Mouse (Mus musculus): ENCODE measurements around the gene Spindoc. TPM values are rescaled to one million over a fixed set of nuclear protein-coding genes. Genes with fewer than 3 reads are reported as not detected.

Gene Spindoc
- total and polyA plus RNA-seq, 3 experiments, result 9.0 to 21.7 (median 10.6) TPM

DNA sequence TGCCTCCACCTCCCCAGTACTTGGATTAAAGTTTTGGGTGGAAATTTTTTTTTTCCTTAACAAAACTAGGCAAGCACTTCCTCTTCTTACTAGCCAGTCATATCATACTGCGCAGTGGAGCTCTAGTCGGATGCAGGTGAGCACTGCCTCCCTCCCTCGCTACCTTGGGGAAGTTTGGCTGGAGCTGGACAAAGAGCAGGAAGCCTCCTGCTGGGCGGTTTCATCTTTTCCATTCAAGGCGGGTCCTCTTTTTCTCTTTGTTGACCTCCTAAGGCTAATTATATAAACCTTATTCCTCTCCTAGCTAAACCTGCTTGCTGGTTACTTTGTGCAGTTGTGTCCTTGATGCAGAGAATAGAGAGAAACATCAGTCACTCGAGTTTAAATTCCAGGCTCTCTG is 29.2 kb downstream of the Spindoc start:
- dilution Hi-C loops (cut with MboI; ENCODE audit: extremely low pct_ligation_motif_present, extremely low pct_unique_long_range_greater_than_20kb, low sequenced_read_pairs), result no loop called here
- in situ Hi-C loops (cut with MboI; ENCODE audit: low pct_ligation_motif_present, low pct_unique_long_range_greater_than_20kb, low sequenced_read_pairs), result no loop called here
- H3K4me1 ChIP-seq (ENCODE audit: control insufficient read depth in 1 of 2, insufficient read depth in 2 of 2), result no peaks in the 10 kb centered on the region
- H3K9me3 ChIP-seq (replicated peaks; ENCODE audit: low read length), result no peaks in the 10 kb centered on the region
- peaks cover 0 to 22% of the 10 kb centered on the region in 2 experiments for H3K36me3 ChIP-seq (replicated peaks in 1 of 2; ENCODE audit: control insufficient read depth in 1 of 2, insufficient read depth in 1 of 2, low read length in 1 of 2)
- no peak overlapping the region for H3K9ac ChIP-seq (ENCODE audit: insufficient read depth, low read depth)
- H3K27me3 ChIP-seq (replicated peaks), result no peaks in the 10 kb centered on the region
- no peak overlapping the region for H3K27ac ChIP-seq (ENCODE audit: insufficient read depth, low read depth)
- H3K4me3 ChIP-seq (replicated peaks in 1 of 3; ENCODE audit: low read depth in 2 of 3, low read length in 2 of 3, poor library complexity in 1 of 3), result no peak overlapping the region
- DNase-seq (ENCODE audit: extremely low read depth), result no peak
- H3K79me2 ChIP-seq (replicated peaks; ENCODE audit: control insufficient read depth, extremely low read depth, insufficient read depth, poor library complexity, severe bottlenecking), result no peaks in the 10 kb centered on the region
- no peak for TF ChIP-seq EP300 (IDR thresholded peaks at IDR 0.05; ENCODE audit: low read length)
- TF ChIP-seq ZMIZ1 (IDR thresholded peaks at IDR 0.05; ENCODE audit: low read depth, low read length), result no peak
- TF ChIP-seq MEF2A (IDR thresholded peaks at IDR 0.05; ENCODE audit: borderline replicate concordance, low read depth, low read length), result no peak
- TF ChIP-seq TBP (conservative IDR thresholded peaks at IDR 0.05; ENCODE audit: low read depth, low read length), result no peak
- TF ChIP-seq BHLHE40 (IDR thresholded peaks at IDR 0.05; ENCODE audit: low read depth, low read length), result no peak
- no peak for TF ChIP-seq RAD21 (IDR thresholded peaks at IDR 0.05; ENCODE audit: low read depth, low read length)
- TF ChIP-seq SIN3A (IDR thresholded peaks at IDR 0.05; ENCODE audit: low read length), result no peak
- TF ChIP-seq KAT2A (IDR thresholded peaks at IDR 0.05; ENCODE audit: insufficient replicate concordance, low read length), result no peak
- no peak for TF ChIP-seq JUN (IDR thresholded peaks at IDR 0.05; ENCODE audit: insufficient read depth, low read depth, low read length)
- no peak overlapping the region for H3K4me2 ChIP-seq (ENCODE audit: insufficient read depth, low read depth, poor library complexity, severe bottlenecking)

DNA sequence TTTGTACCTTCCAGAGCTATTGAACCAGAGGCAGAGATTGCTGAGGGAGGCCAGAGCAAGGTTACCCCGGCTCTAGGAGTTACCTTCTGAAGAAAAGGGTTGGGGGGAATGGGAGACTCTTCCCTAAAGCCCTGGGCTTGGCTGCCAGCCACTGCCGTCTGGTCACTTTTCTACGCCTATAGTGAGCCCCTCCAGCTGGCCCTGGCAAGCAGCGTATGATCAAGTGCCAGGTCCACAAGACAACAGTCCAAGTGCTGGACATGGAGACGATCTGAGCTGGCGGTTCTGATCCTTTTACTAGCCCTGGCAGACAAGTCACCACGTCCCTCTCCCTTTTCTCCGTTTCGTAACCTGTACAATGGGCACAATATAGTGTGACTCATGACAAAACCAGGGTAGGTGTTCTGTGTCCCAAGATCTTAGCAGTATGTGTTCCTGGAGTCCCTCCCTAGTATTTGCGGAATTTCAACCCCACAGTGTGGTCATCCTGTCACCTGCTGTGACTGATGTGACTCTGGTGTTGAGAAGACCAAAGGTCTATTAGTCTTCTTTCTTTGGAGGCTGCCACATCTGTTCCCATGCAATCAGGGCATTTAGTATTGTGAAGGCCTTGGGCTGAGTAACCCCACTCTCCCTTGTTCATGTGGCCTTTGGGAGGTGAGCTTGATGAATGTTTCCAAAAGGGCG is 29.8 kb downstream of the Spindoc start:
- no peak for DNase-seq (ENCODE audit: extremely low read depth)
- Histone ChIP-seq H3K27ac (ENCODE audit: insufficient read depth, low read depth) (no peak overlapping the region), H3K9ac (ENCODE audit: insufficient read depth, low read depth) (no peak overlapping the region), H3K4me2 (ENCODE audit: insufficient read depth, low read depth, poor library complexity, severe bottlenecking) (no peak overlapping the region), H3K79me2 (replicated peaks; ENCODE audit: control insufficient read depth, extremely low read depth, insufficient read depth, poor library complexity, severe bottlenecking) (no peaks in the 10 kb centered on the region), H3K4me1 (ENCODE audit: control insufficient read depth in 1 of 2, insufficient read depth in 2 of 2) (no peaks in the 10 kb centered on the region), H3K4me3 (replicated peaks in 1 of 3; ENCODE audit: low read depth in 2 of 3, low read length in 2 of 3, poor library complexity in 1 of 3) (no peak overlapping the region), H3K9me3 (replicated peaks; ENCODE audit: low read length) (no peaks in the 10 kb centered on the region), H3K36me3 (replicated peaks in 1 of 2; ENCODE audit: control insufficient read depth in 1 of 2, insufficient read depth in 1 of 2, low read length in 1 of 2) (peaks cover 0 to 15% of the 10 kb centered on the region in 2 experiments), H3K27me3 (replicated peaks) (no peaks in the 10 kb centered on the region)
- no peak for TF ChIP-seq MAZ (IDR thresholded peaks at IDR 0.05; ENCODE audit: low read depth, low read length)
- in situ Hi-C loops (cut with MboI; ENCODE audit: low pct_ligation_motif_present, low pct_unique_long_range_greater_than_20kb, low sequenced_read_pairs) (no loop called here), dilution Hi-C loops (cut with MboI; ENCODE audit: extremely low pct_ligation_motif_present, extremely low pct_unique_long_range_greater_than_20kb, low sequenced_read_pairs) (no loop called here)

DNA sequence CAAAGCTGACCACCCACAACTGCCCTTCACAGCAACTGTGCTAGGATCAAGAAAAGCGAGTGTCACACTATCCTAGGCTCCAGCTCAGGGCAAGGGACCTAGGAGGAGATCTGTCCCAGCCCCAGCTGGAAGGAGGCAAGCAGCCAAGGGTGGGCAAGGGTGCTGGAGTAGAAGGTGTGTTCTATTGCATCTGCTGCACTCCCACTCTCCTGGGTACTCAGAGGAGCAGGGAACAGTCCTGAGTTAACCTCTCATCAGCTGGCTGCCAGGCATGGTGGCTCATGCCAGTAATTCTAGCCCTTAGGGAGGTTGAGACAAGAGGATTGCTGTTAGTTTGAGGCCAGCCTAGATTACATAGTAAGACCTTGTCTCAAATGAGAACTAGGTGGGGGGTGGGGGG is 32.8 kb downstream of the Spindoc start:
- H3K9ac ChIP-seq (ENCODE audit: insufficient read depth, low read depth), result no peak overlapping the region
- no peaks in the 10 kb centered on the region for H3K27me3 ChIP-seq (replicated peaks)
- no peak overlapping the region for H3K4me2 ChIP-seq (ENCODE audit: insufficient read depth, low read depth, poor library complexity, severe bottlenecking)
- no peaks in the 10 kb centered on the region for H3K36me3 ChIP-seq (replicated peaks in 1 of 2; ENCODE audit: control insufficient read depth in 1 of 2, insufficient read depth in 1 of 2, low read length in 1 of 2)
- H3K4me1 ChIP-seq (ENCODE audit: control insufficient read depth in 1 of 2, insufficient read depth in 2 of 2), result peaks cover 0 to 3% of the 10 kb centered on the region in 2 experiments; a peak in 1 of 4 replicates
- H3K27ac ChIP-seq (ENCODE audit: insufficient read depth, low read depth), result no peak overlapping the region
- DNase-seq (ENCODE audit: extremely low read depth), result no peak
- in situ Hi-C loops (cut with MboI; ENCODE audit: low pct_ligation_motif_present, low pct_unique_long_range_greater_than_20kb, low sequenced_read_pairs), result loop anchor here (5.0 kb wide), 2 partner anchors 83 to 118 kb away; partner anchors contain the start of gene Rcor2
- H3K9me3 ChIP-seq (replicated peaks; ENCODE audit: low read length), result no peaks in the 10 kb centered on the region
- dilution Hi-C loops (cut with MboI; ENCODE audit: extremely low pct_ligation_motif_present, extremely low pct_unique_long_range_greater_than_20kb, low sequenced_read_pairs), result no loop called here
- H3K79me2 ChIP-seq (replicated peaks; ENCODE audit: control insufficient read depth, extremely low read depth, insufficient read depth, poor library complexity, severe bottlenecking), result no peaks in the 10 kb centered on the region
- no peak overlapping the region for H3K4me3 ChIP-seq (replicated peaks in 1 of 3; ENCODE audit: low read depth in 2 of 3, low read length in 2 of 3, poor library complexity in 1 of 3)
- TF ChIP-seq MEF2A (IDR thresholded peaks at IDR 0.05; ENCODE audit: borderline replicate concordance, low read depth, low read length) (no peak), RAD21 (IDR thresholded peaks at IDR 0.05; ENCODE audit: low read depth, low read length) (no peak), NRF1 (IDR thresholded peaks at IDR 0.05; ENCODE audit: low read depth, low read length) (no peak), UBTF (IDR thresholded peaks at IDR 0.05; ENCODE audit: low read depth, low read length) (no peak), SMC3 (IDR thresholded peaks at IDR 0.05; ENCODE audit: low read depth, low read length) (no peak), ZKSCAN1 (IDR thresholded peaks at IDR 0.05; ENCODE audit: borderline replicate concordance, low read depth, low read length) (no peak), USF2 (conservative IDR thresholded peaks at IDR 0.05; ENCODE audit: low read depth, low read length) (no peak), CHD1 (IDR thresholded peaks at IDR 0.05; ENCODE audit: low read depth, low read length) (no peak), HCFC1 (IDR thresholded peaks at IDR 0.05; ENCODE audit: low read depth, low read length) (no peak), ZMIZ1 (IDR thresholded peaks at IDR 0.05; ENCODE audit: low read depth, low read length) (no peak), USF1 (IDR thresholded peaks at IDR 0.05; ENCODE audit: low read depth, low read length) (no peak), EP300 (IDR thresholded peaks at IDR 0.05; ENCODE audit: low read length) (no peak), JUND (conservative IDR thresholded peaks at IDR 0.05; ENCODE audit: low read depth, low read length) (no peak), KAT2A (IDR thresholded peaks at IDR 0.05; ENCODE audit: insufficient replicate concordance, low read length) (no peak), ELF1 (IDR thresholded peaks at IDR 0.05; ENCODE audit: low read depth, low read length) (no peak), IRF4 (IDR thresholded peaks at IDR 0.05; ENCODE audit: low read depth, low read length) (no peak), POLR2A (IDR thresholded peaks at IDR 0.05; ENCODE audit: low read depth, low read length) (no peak), RCOR1 (conservative IDR thresholded peaks at IDR 0.05; ENCODE audit: low read depth, low read length) (no peak), ZC3H11A (IDR thresholded peaks at IDR 0.05; ENCODE audit: low read depth, low read length) (no peak)

Data from CH12.LX (cell line).